Mouse (Mus musculus): Measurements from ENCODE around the gene Ppm1l.

DNA sequence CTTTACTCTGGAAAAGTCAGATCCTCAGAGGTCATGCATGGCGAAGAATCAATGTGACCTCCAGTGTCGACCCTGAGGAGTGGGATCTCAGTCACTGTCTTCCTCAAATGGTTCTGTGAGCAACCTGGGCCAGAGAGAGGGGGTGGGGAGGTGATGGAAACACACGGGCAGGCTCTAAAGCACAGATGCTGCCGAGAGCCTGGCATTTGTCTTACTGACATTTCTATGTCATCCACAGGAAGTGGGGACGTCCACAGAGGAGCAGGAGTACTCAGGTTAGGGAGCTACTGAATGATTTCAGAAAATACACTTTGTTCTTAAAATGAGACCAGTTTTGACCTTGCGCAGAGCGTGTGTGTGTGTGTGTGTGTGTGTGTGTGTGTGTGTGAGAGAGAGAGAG lies 195.2 kb downstream of the Ppm1l start:
- TF ChIP-seq CTCF (IDR thresholded peaks at IDR 0.05; ENCODE audit: low read depth) (no peak), EP300 (optimal IDR thresholded peaks at IDR 0.05) (no peak)

Measured in stomach, postnatal 0 days (tissue).